Mouse (Mus musculus) G1E (cell line): ENCODE results near the gene Ccdc88b. TPM values are rescaled to one million over a fixed set of nuclear protein-coding genes. Genes with fewer than 3 reads are reported as not detected.

Experiments
- ATAC-seq: 2 replicates; pipeline ENCODE4 v1.8.0; 2016; ENCODE audit warnings: mild to moderate bottlenecking; ENCODE audit not compliant: insufficient number of reproducible peaks, poor library complexity, low FRiP score, severe bottlenecking; ENCODE audit errors: extremely low read depth
- DNase-seq: peaks from one replicate; pipeline ENCODE4 v3.0.0; 2012; ENCODE audit warnings: low spot score
- H3K27me3 ChIP-seq: 2 replicates; pipeline ENCODE4 v1.6.1; 2012; ENCODE audit warnings: mild to moderate bottlenecking, low read length, inconsistent platforms; ENCODE audit not compliant: insufficient read depth
- H3K36me3 ChIP-seq: replicated peaks from 2 replicates; pipeline ENCODE3; 2012; ENCODE audit warnings: mild to moderate bottlenecking, inconsistent platforms
- H3K4me1 ChIP-seq: 2 replicates; pipeline ENCODE4 v1.6.1; 2012; ENCODE audit warnings: low read depth, low read length, inconsistent platforms, mixed read lengths; ENCODE audit not compliant: insufficient read depth
- H3K4me3 ChIP-seq: 2 replicates; pipeline ENCODE4 v1.5.1; 2012; ENCODE audit warnings: low read depth, mild to moderate bottlenecking, inconsistent platforms, low read length, moderate library complexity, mixed read lengths
- H3K9me3 ChIP-seq: replicated peaks from 2 replicates; pipeline ENCODE4 v1.6.1; 2012; ENCODE audit warnings: inconsistent platforms
- CTCF ChIP-seq: IDR thresholded peaks from 2 replicates; pipeline ENCODE4 v1.5.1; 2012; ENCODE audit warnings: low read depth, low read length, inconsistent platforms, mixed read lengths
- GATA1 ChIP-seq: IDR thresholded peaks from 2 replicates; pipeline ENCODE4 v1.6.1; 2012; ENCODE audit warnings: borderline replicate concordance, low read length, inconsistent platforms, mixed read lengths
- GATA2 ChIP-seq: IDR thresholded peaks from 2 replicates; pipeline ENCODE4 v1.6.1; 2012; ENCODE audit warnings: low read depth, low read length, inconsistent platforms, borderline replicate concordance
- POLR2AphosphoS5 ChIP-seq: IDR thresholded peaks from 2 replicates; pipeline ENCODE4 v1.6.1; 2012; ENCODE audit warnings: low read depth, low read length, inconsistent platforms; ENCODE audit not compliant: insufficient replicate concordance
- TAL1 ChIP-seq: conservative IDR thresholded peaks from 2 replicates; pipeline ENCODE4 v1.6.1; 2012; ENCODE audit warnings: low read depth, low read length, inconsistent platforms, mixed read lengths
- polyA plus RNA-seq: library from polyadenylated mRNA; stranded (reverse); fragments of >175 nt; gene quantifications from 2 replicates; pipeline ENCODE4 v1.2.3, GENCODE M21; 2012
- total RNA-seq, 2 experiments: library from RNA; stranded (forward) in 1 of 2; stranded (reverse) in 1 of 2; fragments of 200-1000 nt in 1 of 2; fragments of >200 nt in 1 of 2; fragmentation: Nextera tagmentation in 1 of 2; gene quantifications; 2 replicates each; pipeline ENCODE4 v1.2.3; 2014 to 2017

The Ccdc88b gene
- total and polyA plus RNA-seq, 3 experiments = 14.6 to 102 (median 54.3) TPM

DNA sequence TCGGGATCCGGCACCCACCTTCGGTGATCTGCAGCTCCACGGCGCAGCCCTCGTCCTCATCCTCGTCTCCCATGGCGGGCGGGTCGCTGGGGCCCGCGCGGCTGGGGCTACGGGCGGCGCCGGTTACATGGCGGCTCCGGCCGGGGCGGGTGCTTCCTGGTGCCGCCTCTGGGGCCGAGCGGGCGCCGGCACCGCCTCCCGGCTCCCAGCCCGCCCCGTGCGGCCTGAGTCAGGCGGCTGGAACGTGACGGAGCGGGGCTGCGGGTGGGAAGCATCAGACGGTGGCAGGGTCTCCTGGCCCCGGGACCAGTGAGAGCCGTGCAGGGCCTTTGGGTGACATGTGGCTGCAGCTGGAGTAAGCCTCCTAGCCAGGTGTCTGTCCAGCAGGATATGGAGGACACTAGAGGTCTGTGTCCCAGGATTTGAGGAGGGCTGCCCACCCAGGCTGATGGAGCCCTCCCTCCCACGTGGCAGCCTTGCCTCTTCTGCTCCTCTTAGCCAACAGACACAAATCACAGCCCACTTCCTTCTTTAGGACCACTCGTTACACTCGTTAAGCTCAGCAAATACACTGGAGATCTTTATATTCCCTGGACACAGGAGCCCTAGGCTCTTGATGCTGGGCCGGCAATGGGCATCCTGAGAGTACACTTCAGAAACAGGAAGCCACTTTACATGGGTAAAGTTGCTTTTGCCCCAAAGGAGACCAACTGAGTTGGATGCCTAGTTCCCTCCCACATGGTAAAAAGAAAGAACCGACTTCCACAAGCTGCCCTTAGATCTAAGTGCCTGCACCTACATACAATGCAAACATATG is 17.3 kb downstream of the Ccdc88b start, which contains the start of gene Rps6ka4:
Gene Rps6ka4, minus strand, starts transcription at position 162 of the 817 bp plus-strand sequence.
- H3K9me3 ChIP-seq = no peaks in the 10 kb centered on the region
- H3K27me3 ChIP-seq = no peaks in the 10 kb centered on the region
- H3K4me1 ChIP-seq = peaks cover 29% of the 10 kb centered on the region
- peaks cover 60% of the 10 kb centered on the region for H3K36me3 ChIP-seq
- no peak for TF ChIP-seq TAL1
- TF ChIP-seq GATA1 = no peak
- no peak for TF ChIP-seq GATA2
- TF ChIP-seq POLR2AphosphoS5 = no peak
- TF ChIP-seq CTCF = no peak
- H3K4me3 ChIP-seq = peak within 1 kb of the TSS; percentile 89
- ATAC-seq = peak; percentile 28; the same call in 1 of the 2 replicates
- peak; percentile 92 for DNase-seq

- Histone ChIP-seq H3K27me3 (no peaks in the 10 kb centered on the region), H3K4me3 (peak overlapping the region; percentile 89), H3K9me3 (no peaks in the 10 kb centered on the region), H3K36me3 (peaks cover 60% of the 10 kb centered on the region), H3K4me1 (peaks cover 32% of the 10 kb centered on the region)
- ATAC-seq (no peak), DNase-seq (peak; percentile 43)
- no peak for TF ChIP-seq CTCF
- no peak for TF ChIP-seq GATA2
- no peak for TF ChIP-seq POLR2AphosphoS5
- TF ChIP-seq TAL1 = no peak
- no peak for TF ChIP-seq GATA1
Observed at GRCm38 (mm10) chr19:6839615-6840474, 18.2 kb downstream of the Ccdc88b start.

- DNase-seq (peak; percentile 54), ATAC-seq (peak; percentile 68)
- Histone ChIP-seq H3K27me3 (no peaks in the 10 kb centered on the region; the same call in 1 of the 2 replicates), H3K4me1 (peaks cover 30% of the 10 kb centered on the region), H3K4me3 (peak overlapping the region; percentile 46; the same call in 1 of the 2 replicates), H3K36me3 (peaks cover 97% of the 10 kb centered on the region), H3K9me3 (peaks cover 12% of the 10 kb centered on the region)
- TF ChIP-seq GATA2 (no peak), POLR2AphosphoS5 (no peak), TAL1 (peak; percentile 64)
Observed at GRCm38 (mm10) chr19:6832363-6832762, 25.6 kb downstream of the Ccdc88b start.

DNA sequence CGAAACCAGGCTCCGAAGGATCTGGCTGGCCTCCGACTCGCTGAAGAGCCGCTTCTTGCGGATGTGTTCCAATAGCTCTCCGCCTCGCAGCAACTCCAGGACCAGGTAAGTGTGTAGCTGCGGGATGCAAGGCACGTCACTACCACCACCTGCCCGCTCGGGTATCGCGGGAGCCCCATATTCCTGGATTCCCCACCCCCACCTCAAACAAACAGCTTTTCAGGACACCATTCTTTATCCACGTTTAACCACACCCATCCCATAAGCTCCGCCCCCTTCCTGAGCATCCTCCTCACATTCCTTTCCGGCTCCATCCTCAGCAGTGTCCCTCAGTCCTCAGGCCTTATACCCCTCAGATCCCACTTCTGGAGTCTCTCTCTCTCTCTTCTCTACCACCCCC is 26.7 kb downstream of the Ccdc88b start:
- Histone ChIP-seq H3K36me3 (peaks cover 86% of the 10 kb centered on the region), H3K4me3 (peak overlapping the region; percentile 2; the same call in 1 of the 2 replicates), H3K9me3 (peaks cover 12% of the 10 kb centered on the region), H3K27me3 (no peaks in the 10 kb centered on the region; the same call in 1 of the 2 replicates), H3K4me1 (peaks cover 30% of the 10 kb centered on the region)
- TF ChIP-seq GATA1 (no peak), GATA2 (no peak), POLR2AphosphoS5 (no peak), CTCF (no peak), TAL1 (no peak)
- DNase-seq (no peak), ATAC-seq (no peak)

DNA sequence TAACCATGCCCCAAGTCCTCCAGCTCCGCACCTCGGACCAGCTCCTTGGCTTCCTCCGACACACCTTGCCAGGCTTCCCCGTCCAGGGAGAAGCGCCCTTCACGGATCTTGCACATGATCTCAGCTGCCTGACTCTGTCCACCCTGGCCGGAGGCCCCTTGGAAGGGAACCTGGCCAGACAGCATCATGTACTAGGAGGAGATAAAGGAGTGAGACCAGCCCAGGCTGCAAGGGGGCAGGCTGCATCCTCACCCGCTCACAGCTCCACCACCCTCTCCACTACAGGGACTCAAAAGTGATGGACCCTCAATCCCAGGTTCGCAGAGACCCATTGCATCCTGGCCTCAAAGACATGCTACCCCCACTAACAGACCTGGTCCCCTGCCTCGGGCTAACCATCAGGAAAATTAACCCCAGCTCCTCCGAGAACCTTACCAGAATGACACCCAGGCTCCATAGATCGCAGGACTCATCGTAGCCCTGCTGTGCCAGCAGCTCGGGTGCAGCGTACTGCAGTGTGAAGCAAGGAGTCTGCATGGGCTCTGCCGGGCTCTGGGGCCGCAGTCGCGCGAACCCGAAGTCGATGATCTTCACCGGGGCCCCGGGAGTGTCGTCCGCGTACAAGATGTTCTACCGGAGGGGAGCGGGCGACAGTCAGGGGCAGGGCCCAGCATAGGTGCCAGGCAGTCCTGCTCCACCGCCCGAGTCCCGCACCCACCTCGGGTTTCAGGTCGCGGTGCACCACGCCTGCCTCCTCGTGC is 27.3 kb downstream of the Ccdc88b start:
- TF ChIP-seq GATA2 (no peak), CTCF (no peak), TAL1 (no peak), POLR2AphosphoS5 (no peak), GATA1 (no peak)
- H3K36me3 ChIP-seq = peaks cover 80% of the 10 kb centered on the region
- H3K4me3 ChIP-seq = peak overlapping the region; percentile 2; the same call in 1 of the 2 replicates
- H3K27me3 ChIP-seq = no peaks in the 10 kb centered on the region; the same call in 1 of the 2 replicates
- H3K4me1 ChIP-seq = peaks cover 30% of the 10 kb centered on the region
- DNase-seq (no peak), ATAC-seq (no peak)
- H3K9me3 ChIP-seq = peaks cover 12% of the 10 kb centered on the region
